In genomic region chr2:119311544-119311943, GRCm38 (mm10) we compare ENCODE assay signal across 10 mouse cellular contexts. TPM values are rescaled to one million over a fixed set of nuclear protein-coding genes. Genes with fewer than 3 reads are reported as not detected.
DNase-seq lines count a peak whose midpoint lies in the region; ATAC-seq and TF ChIP-seq lines count a peak whose summit lies in the region.
"Had no signal": no experiment of that assay in that cellular context is flagged by ENCODE, and none has a peak within 500 bp of the region (broad histone marks: within the 10 kb centered on the region; RNA-seq: fewer than 3 reads in every experiment).

No protein-coding gene starts in this region.

- TF ChIP-seq CTCF in lung, postnatal 0 days (IDR thresholded peaks at IDR 0.05) = no peak

- peak overlapping the region; percentile 56 for H3K27ac ChIP-seq in forebrain, embryonic 10.5 days
- no peak overlapping the region for H3K27ac ChIP-seq in forebrain, embryonic 15.5 days (replicated peaks)
- peak overlapping the region; percentile 53 for H3K27ac ChIP-seq in heart, embryonic 10.5 days
- no peak overlapping the region for H3K27ac ChIP-seq in kidney, embryonic 14.5 days (ENCODE audit: low read depth, low read length)
- H3K27ac ChIP-seq in lung, postnatal 0 days (ENCODE audit: low read length) = peak overlapping the region; percentile 49
- no peak overlapping the region for H3K27ac ChIP-seq in forebrain, embryonic 16.5 days (ENCODE audit: low read length)

- ATAC-seq in forebrain, embryonic 15.5 days (replicated peaks) = no peak
- peak; percentile 14; the same call in 1 of the 2 replicates for ATAC-seq in kidney, embryonic 14.5 days (ENCODE audit: low FRiP score, low TSS enrichment)
- peak; percentile 29 for ATAC-seq in lung, postnatal 0 days
- ATAC-seq in forebrain, embryonic 16.5 days = no peak
- ATAC-seq in cerebellum, adult (ENCODE audit: insufficient number of reproducible peaks, low FRiP score, low TSS enrichment) = no peak
- ATAC-seq: forebrain, embryonic 14.5 days had no signal

- no peaks in the 10 kb centered on the region for H3K36me3 ChIP-seq in forebrain, embryonic 10.5 days (replicated peaks)
- H3K36me3 ChIP-seq in forebrain, embryonic 15.5 days = no peaks in the 10 kb centered on the region
- H3K36me3 ChIP-seq in heart, embryonic 10.5 days = no peaks in the 10 kb centered on the region
- no peaks in the 10 kb centered on the region for H3K36me3 ChIP-seq in kidney, embryonic 14.5 days (ENCODE audit: control insufficient read depth, insufficient read depth, low read length)
- no peaks in the 10 kb centered on the region for H3K36me3 ChIP-seq in lung, postnatal 0 days (ENCODE audit: insufficient read depth, low read length)
- H3K36me3 ChIP-seq in forebrain, embryonic 16.5 days (ENCODE audit: control insufficient read depth, insufficient read depth) = no peaks in the 10 kb centered on the region

- H3K27me3 ChIP-seq in forebrain, embryonic 10.5 days (ENCODE audit: poor library complexity, severe bottlenecking) = peaks cover 61% of the 10 kb centered on the region
- peaks cover 33% of the 10 kb centered on the region for H3K27me3 ChIP-seq in forebrain, embryonic 15.5 days
- peaks cover 25% of the 10 kb centered on the region for H3K27me3 ChIP-seq in heart, embryonic 10.5 days (ENCODE audit: insufficient read depth, poor library complexity, severe bottlenecking)
- H3K27me3 ChIP-seq in kidney, embryonic 14.5 days (ENCODE audit: control insufficient read depth, insufficient read depth, low read length) = 0 out of 2 replicates have a peak, but pooled peaks cover 3% of the 10 kb centered on the region
- no peaks in the 10 kb centered on the region for H3K27me3 ChIP-seq in lung, postnatal 0 days (replicated peaks; ENCODE audit: insufficient read depth, low read length)
- H3K27me3 ChIP-seq in forebrain, embryonic 16.5 days (replicated peaks; ENCODE audit: control insufficient read depth, insufficient read depth, low read length) = peaks cover 20% of the 10 kb centered on the region; the same call in 1 of the 2 replicates

- peaks cover 4% of the 10 kb centered on the region; the same call in 1 of the 2 replicates for H3K9me3 ChIP-seq in forebrain, embryonic 10.5 days
- H3K9me3 ChIP-seq in forebrain, embryonic 15.5 days = no peaks in the 10 kb centered on the region
- 0 out of 2 replicates have a peak, but pooled peaks cover 3% of the 10 kb centered on the region for H3K9me3 ChIP-seq in heart, embryonic 10.5 days
- no peaks in the 10 kb centered on the region for H3K9me3 ChIP-seq in kidney, embryonic 14.5 days (ENCODE audit: control insufficient read depth, low read length)
- H3K9me3 ChIP-seq in lung, postnatal 0 days (ENCODE audit: low read length) = no peaks in the 10 kb centered on the region
- H3K9me3 ChIP-seq in forebrain, embryonic 16.5 days (ENCODE audit: control insufficient read depth, low read length) = peaks cover 2% of the 10 kb centered on the region; the same call in 1 of the 2 replicates

- H3K9ac ChIP-seq in forebrain, embryonic 15.5 days (replicated peaks) = no peak overlapping the region
- H3K9ac ChIP-seq in kidney, embryonic 14.5 days (ENCODE audit: low read depth, low read length) = no peak overlapping the region
- H3K9ac ChIP-seq in lung, postnatal 0 days (replicated peaks; ENCODE audit: low read depth) = no peak overlapping the region
- no peak overlapping the region for H3K9ac ChIP-seq in forebrain, embryonic 16.5 days (replicated peaks; ENCODE audit: low read depth, low read length)

- DNase-seq in forebrain, embryonic 10.5 days (ENCODE audit: extremely low spot score, low spot score) = no peak
- DNase-seq in heart, embryonic 10.5 days (ENCODE audit: low spot score) = no peak
- no peak for DNase-seq in lung, postnatal 0 days (ENCODE audit: low spot score)
- DNase-seq in left cerebral cortex, postnatal 14 days (ENCODE audit: low spot score in 2 of 2) = no peak
- DNase-seq: embryo, embryonic 11 days had no signal

- WGBS in forebrain, embryonic 10.5 days = 48% methylated on average over 12 of the region's 12 CpGs
- 43% methylated on average over 12 of the region's 12 CpGs for WGBS in forebrain, embryonic 15.5 days
- 31% methylated on average over 12 of the region's 12 CpGs for WGBS in heart, embryonic 10.5 days
- 25% methylated on average over 12 of the region's 12 CpGs for WGBS in kidney, embryonic 14.5 days
- 28% methylated on average over 11 of the region's 12 CpGs for WGBS in lung, postnatal 0 days
- 57% methylated on average over 12 of the region's 12 CpGs for WGBS in forebrain, embryonic 16.5 days

- TF ChIP-seq EP300 in lung, postnatal 0 days (IDR thresholded peaks at IDR 0.05) = no peak; the same call in 1 of the 2 replicates

- H3K4me2 ChIP-seq in forebrain, embryonic 15.5 days (replicated peaks) = no peak overlapping the region
- no peak overlapping the region for H3K4me2 ChIP-seq in kidney, embryonic 14.5 days (replicated peaks; ENCODE audit: low read depth, low read length)
- H3K4me2 ChIP-seq in lung, postnatal 0 days (replicated peaks; ENCODE audit: low read depth, low read length) = no peak overlapping the region
- H3K4me2 ChIP-seq in forebrain, embryonic 16.5 days (ENCODE audit: low read length) = no peak overlapping the region

- H3K4me1 ChIP-seq in forebrain, embryonic 10.5 days = peaks cover 50% of the 10 kb centered on the region
- peaks cover 17% of the 10 kb centered on the region for H3K4me1 ChIP-seq in forebrain, embryonic 15.5 days
- peaks cover 43% of the 10 kb centered on the region for H3K4me1 ChIP-seq in heart, embryonic 10.5 days
- H3K4me1 ChIP-seq in kidney, embryonic 14.5 days (ENCODE audit: control insufficient read depth, insufficient read depth, low read length) = peaks cover 11% of the 10 kb centered on the region
- peaks cover 5% of the 10 kb centered on the region; the same call in 1 of the 2 replicates for H3K4me1 ChIP-seq in lung, postnatal 0 days (ENCODE audit: insufficient read depth, low read depth, low read length)
- peaks cover 7% of the 10 kb centered on the region for H3K4me1 ChIP-seq in forebrain, embryonic 16.5 days (replicated peaks; ENCODE audit: control insufficient read depth, insufficient read depth, low read length)

- no peak overlapping the region for H3K4me3 ChIP-seq in forebrain, embryonic 10.5 days
- no peak overlapping the region for H3K4me3 ChIP-seq in forebrain, embryonic 15.5 days
- H3K4me3 ChIP-seq in heart, embryonic 10.5 days = no peak overlapping the region
- no peak overlapping the region for H3K4me3 ChIP-seq in kidney, embryonic 14.5 days (ENCODE audit: low read length)
- H3K4me3 ChIP-seq in lung, postnatal 0 days (ENCODE audit: low read depth, low read length) = no peak overlapping the region
- H3K4me3 ChIP-seq in forebrain, embryonic 16.5 days (replicated peaks; ENCODE audit: low read length) = no peak overlapping the region

- intact Hi-C loops in left cerebral cortex, postnatal 14 days (cut with DNase I) = no loop called here

RNA-seq across cellular contexts. Expression of gene Dll4, which starts 14.0 kb away (rescaled TPM):
- 3.3 and 4.0 TPM in 2 replicates for polyA plus RNA-seq in forebrain, embryonic 10.5 days (2016; fragmentation: Nextera tagmentation; extraction: Ambion mirVana)
- polyA plus RNA-seq in forebrain, embryonic 15.5 days (2015; fragmentation: Nextera tagmentation; extraction: Ambion mirVana) = 4.0 and 4.1 TPM in 2 replicates
- polyA plus RNA-seq in heart, embryonic 10.5 days (2016; fragmentation: Nextera tagmentation; extraction: Ambion mirVana) = 6.0 and 7.5 TPM in 2 replicates
- polyA plus RNA-seq in kidney, embryonic 14.5 days (2014; fragmentation: Nextera tagmentation; extraction: Ambion mirVana) = 4.9 and 8.3 TPM in 2 replicates
- polyA plus RNA-seq in lung, postnatal 0 days (2015; fragmentation: Nextera tagmentation; extraction: Ambion mirVana) = 22.7 and 25.9 TPM in 2 replicates
- 1 to 10 TPM; 4.0 to 5.0 TPM for total RNA-seq in left cerebral cortex, postnatal 14 days (2021)
- 4.8 and 5.5 TPM in 2 replicates for polyA plus RNA-seq in forebrain, embryonic 16.5 days (2015; fragmentation: Nextera tagmentation; extraction: Ambion mirVana)

RNA-seq across cellular contexts. Expression of gene Vps18, which starts 23.0 kb away (rescaled TPM):
- 23.0 and 23.6 TPM in 2 replicates for polyA plus RNA-seq in forebrain, embryonic 10.5 days (2016; fragmentation: Nextera tagmentation; extraction: Ambion mirVana)
- polyA plus RNA-seq in forebrain, embryonic 15.5 days (2015; fragmentation: Nextera tagmentation; extraction: Ambion mirVana) = 30.2 and 31.1 TPM in 2 replicates
- polyA plus RNA-seq in heart, embryonic 10.5 days (2016; fragmentation: Nextera tagmentation; extraction: Ambion mirVana) = 17.4 and 18.6 TPM in 2 replicates
- polyA plus RNA-seq in kidney, embryonic 14.5 days (2014; fragmentation: Nextera tagmentation; extraction: Ambion mirVana) = 7.1 and 13.3 TPM in 2 replicates
- polyA plus RNA-seq in lung, postnatal 0 days (2015; fragmentation: Nextera tagmentation; extraction: Ambion mirVana) = 11.1 and 11.4 TPM in 2 replicates
- 10 to 100 TPM; 40.2 to 40.5 TPM for total RNA-seq in left cerebral cortex, postnatal 14 days (2021)
- 32.5 and 33.6 TPM in 2 replicates for polyA plus RNA-seq in forebrain, embryonic 16.5 days (2015; fragmentation: Nextera tagmentation; extraction: Ambion mirVana)

RNA-seq across cellular contexts. Expression of gene Chac1, which starts 39.5 kb away (rescaled TPM):
- polyA plus RNA-seq in forebrain, embryonic 10.5 days (2016; fragmentation: Nextera tagmentation; extraction: Ambion mirVana) = 1.3 and 1.4 TPM in 2 replicates
- polyA plus RNA-seq in forebrain, embryonic 15.5 days (2015; fragmentation: Nextera tagmentation; extraction: Ambion mirVana) = 5.5 and 5.8 TPM in 2 replicates
- 0.55 and 0.69 TPM in 2 replicates for polyA plus RNA-seq in heart, embryonic 10.5 days (2016; fragmentation: Nextera tagmentation; extraction: Ambion mirVana)
- 0.38 and 1.0 TPM in 2 replicates for polyA plus RNA-seq in kidney, embryonic 14.5 days (2014; fragmentation: Nextera tagmentation; extraction: Ambion mirVana)
- 1.5 and 1.8 TPM in 2 replicates for polyA plus RNA-seq in lung, postnatal 0 days (2015; fragmentation: Nextera tagmentation; extraction: Ambion mirVana)
- 1 to 10 TPM; 8.9 to 9.0 TPM for total RNA-seq in left cerebral cortex, postnatal 14 days (2021)
- 4.6 and 11.3 TPM in 2 replicates for polyA plus RNA-seq in forebrain, embryonic 16.5 days (2015; fragmentation: Nextera tagmentation; extraction: Ambion mirVana)

RNA-seq across cellular contexts. Expression of gene Rhov, which starts 40.5 kb away (rescaled TPM):
- 0.44 and 0.58 TPM in 2 replicates for polyA plus RNA-seq in forebrain, embryonic 10.5 days (2016; fragmentation: Nextera tagmentation; extraction: Ambion mirVana)
- polyA plus RNA-seq in forebrain, embryonic 15.5 days (2015; fragmentation: Nextera tagmentation; extraction: Ambion mirVana) = 19.6 and 24.0 TPM in 2 replicates
- polyA plus RNA-seq in heart, embryonic 10.5 days (2016; fragmentation: Nextera tagmentation; extraction: Ambion mirVana) = 0.39 TPM in 1 of 2 replicates, not detected in the other
- 0.23 and 0.61 TPM in 2 replicates for polyA plus RNA-seq in kidney, embryonic 14.5 days (2014; fragmentation: Nextera tagmentation; extraction: Ambion mirVana)
- polyA plus RNA-seq in lung, postnatal 0 days (2015; fragmentation: Nextera tagmentation; extraction: Ambion mirVana) = 3.0 and 3.1 TPM in 2 replicates
- total RNA-seq in left cerebral cortex, postnatal 14 days (2021) = 1 to 10 TPM; 9.5 to 9.9 TPM
- 24.8 and 31.8 TPM in 2 replicates for polyA plus RNA-seq in forebrain, embryonic 16.5 days (2015; fragmentation: Nextera tagmentation; extraction: Ambion mirVana)

Comparison
In these comparisons a context has a peak if more than half of its experiments do, and no peak if none do; other contexts are left out.
1. H3K27ac ChIP-seq: peak in forebrain, embryonic 10.5 days (single experiment), heart, embryonic 10.5 days (single experiment) and lung, postnatal 0 days (single experiment); none in forebrain, embryonic 15.5 days (single experiment), kidney, embryonic 14.5 days (single experiment) and forebrain, embryonic 16.5 days (single experiment).
2. ATAC-seq: peak in kidney, embryonic 14.5 days (single experiment) and lung, postnatal 0 days (single experiment); none in forebrain, embryonic 15.5 days (single experiment), forebrain, embryonic 16.5 days (single experiment) and cerebellum, adult (single experiment).